Mouse (Mus musculus) urinary bladder, postnatal 4 days (tissue): ENCODE data around the gene Efna4.

Source experiments
- DNase-seq, 2 experiments: peaks; one replicate each; pipeline ENCODE4 v3.0.0; 2021 to 2022; ENCODE audit warnings: low spot score in 2 of 2

Gene Efna4

GRCm38 (mm10) chr3:89361675-89362074 lies 23.8 kb upstream of the Efna4 start, which contains the start of gene Dcst2:
TSS of gene Dcst2 (plus strand) at chr3:89361975.
- no peak for DNase-seq

- no peak for DNase-seq
Measured at GRCm38 (mm10) chr3:89360237-89360636, 22.4 kb upstream of the Efna4 start.

DNA sequence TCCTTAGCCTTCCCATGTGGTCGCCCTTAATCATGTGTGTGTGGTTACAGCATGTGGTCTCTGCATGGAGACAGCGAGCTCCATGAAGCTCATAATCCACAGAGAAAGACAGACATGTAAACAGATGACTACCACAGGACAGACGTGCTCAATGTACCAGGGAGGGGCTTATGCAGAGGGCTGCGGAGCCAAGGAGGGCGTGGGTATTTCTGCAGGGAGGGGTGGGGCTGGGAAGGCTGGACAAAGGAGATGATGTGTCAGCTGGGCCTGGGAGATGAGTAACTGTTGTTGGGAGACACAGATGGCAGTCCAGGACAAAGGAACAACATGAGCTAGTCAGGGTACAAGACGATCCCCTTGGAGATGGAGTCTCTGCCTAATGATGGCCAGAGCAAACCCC lies 21.8 kb upstream of the Efna4 start:
- no peak for DNase-seq

- no peak for DNase-seq
Measured at GRCm38 (mm10) chr3:89356029-89356428, 18.2 kb upstream of the Efna4 start.

DNA sequence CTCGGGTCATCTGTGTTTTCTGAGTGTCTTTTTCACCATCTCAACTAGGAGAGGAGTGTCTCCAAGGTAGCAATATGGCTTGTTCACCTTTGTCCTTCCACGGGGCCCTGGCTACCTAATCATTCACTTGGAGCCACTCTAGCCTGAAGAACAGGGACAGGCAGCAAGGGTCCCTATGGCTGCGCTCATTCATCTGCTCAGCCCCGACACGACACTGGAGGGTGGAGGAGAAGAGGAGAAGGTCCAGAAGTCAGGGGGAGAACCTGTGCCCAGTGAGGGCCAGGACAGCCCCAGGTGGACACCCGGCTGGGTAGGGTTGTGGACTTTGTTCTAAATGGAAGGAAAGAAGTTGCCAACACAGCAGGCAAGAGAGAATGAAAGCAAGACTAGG lies 17.7 kb upstream of the Efna4 start:
- DNase-seq, result no peak

- DNase-seq, result peak; percentile 67 to 89
Measured at GRCm38 (mm10) chr3:89354816-89355511, 17.1 kb upstream of the Efna4 start.

GRCm38 (mm10) chr3:89351271-89351670 lies 13.4 kb upstream of the Efna4 start:
- no peak for DNase-seq

GRCm38 (mm10) chr3:89349869-89350501 lies 12.2 kb upstream of the Efna4 start, which contains the start of gene Adam15:
TSS of gene Adam15 (minus strand) at chr3:89349996.
- DNase-seq, result peak; percentile 85 to 91

DNA sequence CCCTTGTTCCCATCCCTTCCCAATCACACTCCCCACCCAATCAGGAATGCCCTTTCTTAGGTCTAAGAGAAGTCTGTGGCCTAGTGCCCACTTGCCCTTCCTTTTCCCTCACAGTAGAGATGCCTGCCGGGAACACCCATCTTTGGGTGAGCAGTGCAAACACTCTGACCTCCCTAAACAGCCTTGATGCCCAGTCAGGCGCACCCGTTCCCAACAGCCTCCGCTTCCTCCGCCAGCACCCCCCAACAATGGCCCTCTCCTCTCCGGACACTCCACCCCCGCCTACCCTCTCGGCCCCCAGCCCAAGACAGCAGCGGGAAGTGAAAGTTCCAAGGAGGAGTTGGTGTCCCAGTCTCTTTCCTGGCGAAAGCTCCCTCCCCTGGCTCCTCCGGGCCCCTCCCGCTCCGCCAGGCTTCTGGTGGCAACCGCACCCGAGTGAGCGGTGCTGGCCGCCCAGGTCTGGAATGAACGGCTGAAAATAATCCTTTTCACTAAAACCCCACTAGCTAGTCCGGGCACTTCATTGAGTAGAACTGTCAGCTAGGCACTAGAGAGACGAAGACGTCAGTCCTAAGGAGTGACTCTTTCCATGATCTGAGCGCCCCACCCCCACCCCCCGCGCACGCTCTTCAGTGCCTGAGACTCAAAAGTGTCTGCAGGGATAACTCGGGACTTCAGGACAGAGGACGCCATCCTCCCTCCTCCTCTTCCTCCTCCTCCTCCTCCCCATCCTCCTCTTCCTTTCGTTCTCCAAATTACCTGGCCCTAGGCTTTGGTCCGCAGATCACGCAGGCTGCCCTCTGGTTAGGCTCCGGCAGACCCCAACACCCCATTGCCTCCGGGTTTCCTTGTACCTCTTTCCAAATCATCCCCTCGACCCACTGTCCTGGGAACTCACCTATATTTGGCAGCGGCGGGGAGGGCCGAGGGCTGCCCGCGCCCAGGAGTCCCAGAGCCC lies 11.4 kb upstream of the Efna4 start:
- DNase-seq, result no peak

- no peak for DNase-seq
Measured at GRCm38 (mm10) chr3:89347916-89348315, 10.1 kb upstream of the Efna4 start.

DNA sequence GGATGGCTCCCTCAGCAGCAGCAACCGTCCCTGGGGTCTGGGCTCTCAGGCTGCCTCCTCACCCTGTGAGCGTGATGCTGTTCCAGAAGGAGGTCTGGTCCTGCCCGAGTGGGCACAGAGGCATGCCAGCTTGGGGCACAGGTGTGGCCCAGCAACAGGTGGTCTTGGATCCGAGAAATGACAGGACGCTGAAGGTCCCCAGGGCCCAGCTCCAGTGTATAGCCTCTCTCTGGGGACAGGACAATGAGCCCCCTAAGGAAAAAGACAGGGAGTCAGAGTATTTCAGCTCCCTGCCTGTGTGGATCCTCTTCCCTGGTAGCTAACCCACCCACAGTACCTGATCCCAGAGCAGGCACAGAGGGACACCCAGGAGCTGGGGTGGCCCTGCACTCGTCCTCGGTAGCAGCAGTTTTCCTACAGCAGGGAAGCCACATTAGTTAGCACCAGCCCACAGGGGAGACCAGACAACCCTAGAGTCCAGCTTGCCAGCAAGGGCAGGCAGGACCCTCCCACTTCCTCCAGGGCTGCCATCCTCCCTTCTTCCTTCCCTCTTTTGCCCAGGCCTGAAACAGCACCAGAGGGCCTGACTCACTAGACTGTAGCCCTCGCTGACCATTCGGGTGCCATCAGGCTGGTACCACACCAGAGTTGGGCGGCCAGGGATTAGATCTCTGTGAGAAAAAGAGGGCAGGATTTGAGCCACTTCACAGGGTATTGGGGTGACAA lies 9.2 kb upstream of the Efna4 start:
- DNase-seq, result no peak

GRCm38 (mm10) chr3:89343279-89343678 lies 5.5 kb upstream of the Efna4 start:
- no peak for DNase-seq

DNA sequence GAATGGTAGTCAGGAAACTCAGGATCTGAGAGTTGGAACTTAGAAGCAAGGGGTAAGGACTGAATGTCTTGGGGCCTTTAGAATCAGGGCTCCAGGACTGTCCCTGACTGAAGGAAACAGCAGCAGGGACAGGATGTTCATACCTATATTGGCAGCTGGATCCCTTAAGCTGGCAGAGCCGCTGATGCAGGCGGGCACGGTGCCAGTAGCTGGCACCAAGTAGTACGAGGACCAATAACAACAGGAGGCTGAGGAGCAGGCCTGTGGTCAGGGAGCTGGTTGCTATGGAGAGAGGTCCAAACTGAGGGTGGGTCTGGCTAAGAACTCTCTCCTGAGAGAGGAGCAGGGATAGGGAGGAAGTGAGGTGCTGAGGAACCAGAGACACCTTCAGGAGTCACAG lies 4.0 kb upstream of the Efna4 start:
- DNase-seq, result no peak

GRCm38 (mm10) chr3:89340465-89340864 lies 2.6 kb upstream of the Efna4 start:
- DNase-seq, result peak; percentile 66 to 84

DNA sequence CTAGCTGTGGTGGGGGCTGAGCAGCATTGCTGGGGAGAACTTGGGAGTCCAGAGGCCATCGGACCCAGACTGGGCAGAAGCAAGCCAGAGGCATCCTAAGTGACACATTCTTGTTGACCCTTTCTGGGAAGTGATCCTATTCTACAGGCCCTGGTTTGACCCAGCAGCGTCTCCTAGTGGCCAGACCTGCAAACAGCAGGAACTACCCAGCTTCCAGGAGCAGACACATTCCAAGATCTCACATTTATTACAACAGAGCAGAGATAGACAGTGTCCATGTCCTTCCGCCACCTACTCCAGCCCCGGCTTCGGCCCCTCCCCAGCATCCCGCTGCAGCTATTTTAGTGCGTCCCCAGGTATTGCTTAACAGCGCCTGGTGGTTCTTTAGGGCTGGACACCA lies 1.6 kb upstream of the Efna4 start:
- DNase-seq, result peak in 1 of 2 experiments; percentile 74

DNA sequence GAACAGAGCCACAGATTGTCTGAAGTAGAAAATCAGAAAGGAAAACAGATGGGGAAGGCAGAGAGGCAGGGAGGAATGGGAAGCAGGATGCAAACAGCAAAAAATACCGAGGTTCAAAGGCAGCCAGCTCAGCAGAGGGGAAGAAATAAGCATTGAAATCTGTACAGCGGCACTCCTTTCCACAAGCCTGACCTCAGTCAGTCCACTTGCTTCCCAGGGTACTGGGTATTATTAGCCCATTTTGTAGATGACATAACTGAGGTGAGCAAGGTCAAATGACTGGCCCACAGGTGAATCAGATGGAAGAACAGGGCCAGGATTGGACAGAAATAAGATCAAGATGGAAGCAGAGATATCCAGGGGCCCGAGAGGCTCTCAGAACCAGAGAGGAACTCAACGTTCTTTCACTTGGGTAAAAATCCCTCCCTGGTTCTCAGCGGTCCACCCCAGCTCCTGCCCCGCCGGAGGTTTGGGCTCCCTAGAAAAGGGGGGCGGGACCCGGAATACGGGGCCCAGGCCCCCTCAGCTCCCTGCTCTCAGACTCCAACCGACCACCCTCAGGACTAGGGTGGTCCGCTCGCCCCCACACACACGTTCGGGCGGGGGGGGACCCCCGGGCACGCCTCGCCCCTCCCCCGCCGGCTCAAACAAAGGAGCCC lies 637 bp downstream of the Efna4 start:
- no peak for DNase-seq

DNA sequence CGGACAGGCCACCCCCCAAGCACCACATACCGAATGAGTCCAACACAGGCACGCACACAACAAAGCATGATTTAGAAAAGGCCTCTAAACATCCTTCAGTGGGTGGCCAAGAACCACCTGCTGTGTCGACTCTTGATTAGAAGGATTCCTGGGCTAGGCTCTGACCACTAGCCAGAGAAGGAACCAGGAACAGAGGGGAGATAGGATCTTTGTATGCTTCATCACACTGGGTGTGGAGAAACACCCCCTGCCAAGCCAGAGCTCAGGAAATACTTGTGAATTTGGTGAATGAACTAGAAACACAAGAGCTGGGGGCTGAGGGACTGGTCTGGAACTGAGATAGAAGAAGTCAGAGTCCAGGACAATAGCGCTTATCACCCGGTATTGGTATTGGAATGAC lies 1.3 kb downstream of the Efna4 start:
- DNase-seq, result no peak

- DNase-seq, result no peak
Measured at GRCm38 (mm10) chr3:89333053-89333452, 4.8 kb downstream of the Efna4 start.

GRCm38 (mm10) chr3:89332476-89332875 lies 5.4 kb downstream of the Efna4 start:
- no peak for DNase-seq

DNA sequence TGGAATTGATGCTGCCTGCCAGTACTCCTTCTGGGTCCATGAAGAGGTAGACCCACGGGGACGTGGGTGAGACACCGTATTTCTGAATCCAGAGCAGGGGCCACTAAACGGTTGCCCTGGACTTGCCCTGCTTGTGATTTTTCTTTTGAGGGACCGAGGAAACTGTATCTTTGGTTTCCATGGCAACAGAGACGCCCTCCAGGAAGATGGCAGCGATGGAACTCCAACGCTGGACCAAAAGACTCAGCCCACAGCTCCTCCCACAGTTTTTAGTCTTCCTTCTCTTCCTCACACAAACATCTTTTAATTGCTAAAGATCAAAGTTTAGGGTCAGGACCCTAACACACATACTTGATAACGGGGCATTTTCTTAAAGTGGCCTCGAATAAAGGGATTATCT lies 5.8 kb downstream of the Efna4 start:
- DNase-seq, result no peak

DNA sequence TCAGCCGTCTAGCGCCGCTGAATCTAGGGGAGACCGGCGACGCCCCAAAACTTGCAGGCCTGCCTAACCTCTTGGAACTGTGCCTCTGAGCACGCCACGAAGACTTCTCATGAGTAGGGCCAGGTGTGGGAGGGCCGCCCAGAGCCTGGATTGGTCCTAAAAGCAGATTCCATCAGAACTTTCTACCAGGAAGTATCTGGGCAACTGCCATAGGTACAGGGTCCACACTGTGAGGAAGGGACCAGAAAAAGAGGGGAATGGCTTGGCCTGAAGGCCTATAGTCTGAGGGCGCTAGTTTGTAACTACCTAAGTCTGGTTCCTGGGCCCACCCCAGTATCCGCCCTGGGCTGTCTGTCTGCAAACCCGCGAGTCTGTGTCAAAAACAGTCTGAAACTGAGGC lies 6.3 kb downstream of the Efna4 start:
- no peak for DNase-seq
